Mouse (Mus musculus): ENCODE results near the gene Anxa5. TPM values are rescaled to one million over a fixed set of nuclear protein-coding genes. Genes with fewer than 3 reads are reported as not detected.
A peak's percentile ranks its signal among the peaks of the same experiment; 100 is the strongest.

Gene Anxa5
- polyA plus RNA-seq, 1 experiment from 2014 or later = 348 TPM

DNA sequence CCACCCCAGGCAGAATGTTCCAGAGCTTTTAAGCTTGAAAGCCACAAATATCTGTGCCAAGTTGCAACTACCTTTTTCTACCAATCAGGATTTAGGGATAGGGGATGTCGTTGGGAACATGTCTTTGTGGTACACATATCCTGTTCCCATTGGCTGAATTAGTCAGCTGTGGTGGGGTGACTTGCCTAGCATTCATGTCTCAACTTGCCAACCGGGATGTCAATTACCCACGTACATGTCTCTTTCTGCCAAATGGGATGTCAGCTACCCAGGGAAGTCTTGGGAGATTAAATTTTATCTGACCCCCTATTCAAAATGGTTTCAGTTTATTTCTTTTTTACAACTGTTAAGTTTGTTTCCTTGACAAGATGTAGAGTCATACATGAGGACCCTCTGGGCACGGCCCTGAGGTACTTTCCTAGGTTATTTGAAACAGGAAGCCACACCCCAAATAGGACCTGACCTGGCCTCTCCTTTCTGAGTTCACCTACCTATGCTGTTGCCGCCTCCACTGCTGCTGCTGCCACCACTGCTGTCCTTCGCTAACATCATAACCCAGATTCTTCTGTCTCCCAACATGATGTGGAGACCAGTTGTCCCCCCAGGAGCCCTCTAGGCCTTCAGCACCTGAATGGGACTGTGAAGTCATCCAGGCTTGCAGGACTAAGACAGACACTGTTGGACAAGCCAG is 13.3 kb upstream of the Anxa5 start:
- no peak overlapping the region for H3K27ac ChIP-seq (ENCODE audit: low read depth)
- WGBS = 79% methylated on average over 6 of the region's 6 CpGs
- no peaks in the 10 kb centered on the region for H3K4me1 ChIP-seq (ENCODE audit: insufficient read depth)
- no peak overlapping the region for H3K9ac ChIP-seq
- H3K4me2 ChIP-seq = no peak overlapping the region
- H3K36me3 ChIP-seq (ENCODE audit: insufficient read depth) = no peaks in the 10 kb centered on the region
- no peaks in the 10 kb centered on the region for H3K27me3 ChIP-seq (ENCODE audit: insufficient read depth, low read length)
- no peak for ATAC-seq (ENCODE audit: insufficient read depth)
- no peak for DNase-seq
- no peaks in the 10 kb centered on the region for H3K9me3 ChIP-seq (ENCODE audit: low read depth, low read length)
- TF ChIP-seq CTCF (IDR thresholded peaks at IDR 0.05; ENCODE audit: low read depth) = no peak
- no peak overlapping the region for H3K4me3 ChIP-seq (ENCODE audit: low read depth, low read length)

- Histone ChIP-seq H3K36me3 (ENCODE audit: insufficient read depth) (no peaks in the 10 kb centered on the region), H3K4me3 (ENCODE audit: low read depth, low read length) (no peak overlapping the region), H3K4me2 (no peak overlapping the region), H3K27ac (ENCODE audit: low read depth) (no peak overlapping the region), H3K9ac (no peak overlapping the region), H3K27me3 (ENCODE audit: insufficient read depth, low read length) (no peaks in the 10 kb centered on the region), H3K9me3 (ENCODE audit: low read depth, low read length) (no peaks in the 10 kb centered on the region), H3K4me1 (ENCODE audit: insufficient read depth) (no peaks in the 10 kb centered on the region; the same call in 1 of the 2 replicates)
- 64% methylated on average over 1 of the region's 1 CpGs for WGBS
- DNase-seq = no peak
- no peak for TF ChIP-seq CTCF (IDR thresholded peaks at IDR 0.05; ENCODE audit: low read depth)
- no peak for ATAC-seq (ENCODE audit: insufficient read depth)
Observed at GRCm38 (mm10) chr3:36488367-36488766, 12.7 kb upstream of the Anxa5 start.

GRCm38 (mm10) chr3:36486881-36487280 is 11.2 kb upstream of the Anxa5 start:
- no peaks in the 10 kb centered on the region for H3K27me3 ChIP-seq (ENCODE audit: insufficient read depth, low read length)
- H3K27ac ChIP-seq (ENCODE audit: low read depth) = no peak overlapping the region
- no peak for TF ChIP-seq CTCF (IDR thresholded peaks at IDR 0.05; ENCODE audit: low read depth)
- 81% methylated on average over 6 of the region's 6 CpGs for WGBS
- no peaks in the 10 kb centered on the region for H3K36me3 ChIP-seq (ENCODE audit: insufficient read depth)
- H3K4me1 ChIP-seq (ENCODE audit: insufficient read depth) = peaks cover 5% of the 10 kb centered on the region
- no peak for ATAC-seq (ENCODE audit: insufficient read depth)
- no peak overlapping the region for H3K4me2 ChIP-seq
- no peaks in the 10 kb centered on the region for H3K9me3 ChIP-seq (ENCODE audit: low read depth, low read length)
- no peak overlapping the region for H3K4me3 ChIP-seq (ENCODE audit: low read depth, low read length)
- DNase-seq = no peak
- no peak overlapping the region for H3K9ac ChIP-seq

DNA sequence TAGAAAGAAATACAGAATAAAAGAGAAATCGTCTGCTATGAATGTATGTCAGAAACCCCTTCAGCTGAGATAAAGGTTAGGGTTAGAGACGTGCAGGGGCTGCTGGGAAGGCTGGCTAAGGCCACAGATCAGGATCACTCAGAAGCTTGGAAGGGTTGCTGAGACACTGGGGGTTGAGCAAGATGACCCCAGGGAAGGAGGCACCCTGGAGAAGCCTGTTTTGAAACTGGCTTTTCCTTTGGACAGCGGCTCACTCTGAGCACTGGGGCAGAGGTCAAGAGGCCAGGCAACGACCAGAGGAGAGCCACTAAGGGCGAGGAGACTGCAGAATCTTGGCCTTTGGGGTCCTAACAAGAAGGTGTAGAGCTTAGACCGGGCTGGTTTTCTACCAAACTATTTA is 10.5 kb upstream of the Anxa5 start:
- Histone ChIP-seq H3K27me3 (ENCODE audit: insufficient read depth, low read length) (no peaks in the 10 kb centered on the region), H3K27ac (ENCODE audit: low read depth) (no peak overlapping the region), H3K4me2 (no peak overlapping the region), H3K9ac (no peak overlapping the region), H3K4me3 (ENCODE audit: low read depth, low read length) (no peak overlapping the region), H3K4me1 (ENCODE audit: insufficient read depth) (peaks cover 10% of the 10 kb centered on the region), H3K36me3 (ENCODE audit: insufficient read depth) (no peaks in the 10 kb centered on the region), H3K9me3 (ENCODE audit: low read depth, low read length) (no peaks in the 10 kb centered on the region)
- ATAC-seq (ENCODE audit: insufficient read depth) (no peak), DNase-seq (no peak)
- TF ChIP-seq CTCF (IDR thresholded peaks at IDR 0.05; ENCODE audit: low read depth) = no peak
- whole genome bisulfite sequencing = 42% methylated on average over 6 of the region's 6 CpGs

- Histone ChIP-seq H3K9ac (no peak overlapping the region), H3K36me3 (ENCODE audit: insufficient read depth) (no peaks in the 10 kb centered on the region), H3K27me3 (ENCODE audit: insufficient read depth, low read length) (no peaks in the 10 kb centered on the region), H3K4me2 (no peak overlapping the region), H3K4me1 (ENCODE audit: insufficient read depth) (peaks cover 14% of the 10 kb centered on the region), H3K9me3 (ENCODE audit: low read depth, low read length) (no peaks in the 10 kb centered on the region), H3K27ac (ENCODE audit: low read depth) (no peak overlapping the region), H3K4me3 (ENCODE audit: low read depth, low read length) (no peak overlapping the region)
- ATAC-seq (ENCODE audit: insufficient read depth) (no peak), DNase-seq (no peak)
- WGBS = 88% methylated on average over 4 of the region's 4 CpGs
- TF ChIP-seq CTCF (IDR thresholded peaks at IDR 0.05; ENCODE audit: low read depth) = no peak
Observed at GRCm38 (mm10) chr3:36484292-36484691, 8.6 kb upstream of the Anxa5 start.

- DNase-seq (peak; percentile 69), ATAC-seq (ENCODE audit: insufficient read depth) (peak; percentile 68)
- H3K4me1 ChIP-seq (ENCODE audit: insufficient read depth) = peaks cover 14% of the 10 kb centered on the region
- no peak overlapping the region for H3K9ac ChIP-seq
- H3K27me3 ChIP-seq (ENCODE audit: insufficient read depth, low read length) = no peaks in the 10 kb centered on the region
- WGBS = 12% methylated on average over 9 of the region's 9 CpGs
- H3K27ac ChIP-seq (ENCODE audit: low read depth) = no peak overlapping the region
- peak overlapping the region; percentile 31 for H3K4me2 ChIP-seq
- H3K36me3 ChIP-seq (ENCODE audit: insufficient read depth) = no peaks in the 10 kb centered on the region
- TF ChIP-seq CTCF (IDR thresholded peaks at IDR 0.05; ENCODE audit: low read depth) = no peak
- no peak overlapping the region for H3K4me3 ChIP-seq (ENCODE audit: low read depth, low read length)
- H3K9me3 ChIP-seq (ENCODE audit: low read depth, low read length) = no peaks in the 10 kb centered on the region
Observed at GRCm38 (mm10) chr3:36482940-36483339, 7.2 kb upstream of the Anxa5 start.

DNA sequence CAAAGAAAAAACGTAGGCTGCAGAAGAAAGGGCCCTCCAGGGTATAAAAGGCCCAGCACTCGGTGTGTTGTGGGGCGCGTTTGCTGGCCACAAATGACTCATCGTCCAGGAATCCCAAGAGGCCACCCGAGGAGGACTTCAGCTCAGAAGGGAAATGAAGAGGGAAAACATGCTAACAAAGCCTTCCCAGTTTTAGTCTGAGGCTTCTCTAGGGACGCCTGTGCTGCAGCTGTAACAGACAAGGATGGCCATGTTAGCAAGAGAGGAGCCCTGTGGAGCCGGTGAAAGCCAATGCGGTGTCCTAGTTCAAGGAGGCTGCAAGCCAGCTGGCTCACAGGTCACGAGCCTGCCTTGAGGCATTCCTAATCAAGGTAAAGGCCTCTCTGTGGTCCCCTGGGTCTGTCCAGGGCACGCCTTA is 6.1 kb upstream of the Anxa5 start:
- H3K4me1 ChIP-seq (ENCODE audit: insufficient read depth) = peaks cover 17% of the 10 kb centered on the region
- ATAC-seq (ENCODE audit: insufficient read depth) (peak; percentile 81), DNase-seq (peak; percentile 85)
- no peak overlapping the region for H3K4me3 ChIP-seq (ENCODE audit: low read depth, low read length)
- peak overlapping the region; percentile 40 for H3K9ac ChIP-seq
- H3K36me3 ChIP-seq (ENCODE audit: insufficient read depth) = no peaks in the 10 kb centered on the region
- peak overlapping the region; percentile 93 for H3K27ac ChIP-seq (ENCODE audit: low read depth)
- H3K9me3 ChIP-seq (ENCODE audit: low read depth, low read length) = no peaks in the 10 kb centered on the region
- H3K27me3 ChIP-seq (ENCODE audit: insufficient read depth, low read length) = no peaks in the 10 kb centered on the region
- H3K4me2 ChIP-seq = peak overlapping the region; percentile 41
- 15% methylated on average over 11 of the region's 11 CpGs for WGBS
- no peak for TF ChIP-seq CTCF (IDR thresholded peaks at IDR 0.05; ENCODE audit: low read depth)
